Mouse (Mus musculus): ENCODE data around the gene 4933424G06Rik. TPM values are rescaled to one million over a fixed set of nuclear protein-coding genes. Genes with fewer than 3 reads are reported as not detected.
A peak's percentile ranks its signal among the peaks of the same experiment; 100 is the strongest.

The 4933424G06Rik gene
- polyA plus RNA-seq, 1 experiment = 53.7 TPM

- H3K27ac ChIP-seq (ENCODE audit: control insufficient read depth, insufficient read depth, low read depth, low read length) = peak overlapping the region; percentile 75
- no peaks in the 10 kb centered on the region for H3K36me3 ChIP-seq (ENCODE audit: control insufficient read depth, insufficient read depth, low read length)
- no peaks in the 10 kb centered on the region for H3K27me3 ChIP-seq (ENCODE audit: control insufficient read depth, insufficient read depth, low read length)
- peak overlapping the region; percentile 98 for H3K4me3 ChIP-seq (ENCODE audit: control insufficient read depth, low read depth, low read length)
- peaks cover 6% of the 10 kb centered on the region; the same call in 1 of the 2 replicates for H3K4me1 ChIP-seq (ENCODE audit: control insufficient read depth, insufficient read depth, low read length)
- TF ChIP-seq POLR2A (IDR thresholded peaks at IDR 0.05; ENCODE audit: control insufficient read depth, low read depth, low read length) = no peak
- 0 out of 2 replicates have a peak, but pooled peaks have one; percentile 1 for TF ChIP-seq CTCF (IDR thresholded peaks at IDR 0.05; ENCODE audit: control insufficient read depth, insufficient read depth, insufficient replicate concordance, low read depth, low read length)
Measured at GRCm38 (mm10) chr1:36709055-36709853, 695 bp upstream of the 4933424G06Rik start.

- Histone ChIP-seq H3K36me3 (ENCODE audit: control insufficient read depth, insufficient read depth, low read length) (no peaks in the 10 kb centered on the region), H3K4me3 (ENCODE audit: control insufficient read depth, low read depth, low read length) (peak overlapping the region; percentile 17; the same call in 1 of the 2 replicates), H3K27me3 (ENCODE audit: control insufficient read depth, insufficient read depth, low read length) (no peaks in the 10 kb centered on the region), H3K4me1 (ENCODE audit: control insufficient read depth, insufficient read depth, low read length) (peaks cover 6% of the 10 kb centered on the region; the same call in 1 of the 2 replicates), H3K27ac (ENCODE audit: control insufficient read depth, insufficient read depth, low read depth, low read length) (no peak overlapping the region)
- TF ChIP-seq POLR2A (IDR thresholded peaks at IDR 0.05; ENCODE audit: control insufficient read depth, low read depth, low read length) (no peak), CTCF (IDR thresholded peaks at IDR 0.05; ENCODE audit: control insufficient read depth, insufficient read depth, insufficient replicate concordance, low read depth, low read length) (no peak)
Measured at GRCm38 (mm10) chr1:36711104-36711503, 1.2 kb downstream of the 4933424G06Rik start.

GRCm38 (mm10) chr1:36714311-36714710, 4.4 kb downstream of the 4933424G06Rik start, which contains the start of gene Actr1b:
Gene Actr1b, minus strand, starts transcription at chr1:36714422.
- peak within 1 kb of the TSS; percentile 84 for H3K4me3 ChIP-seq (ENCODE audit: control insufficient read depth, low read depth, low read length)

DNA sequence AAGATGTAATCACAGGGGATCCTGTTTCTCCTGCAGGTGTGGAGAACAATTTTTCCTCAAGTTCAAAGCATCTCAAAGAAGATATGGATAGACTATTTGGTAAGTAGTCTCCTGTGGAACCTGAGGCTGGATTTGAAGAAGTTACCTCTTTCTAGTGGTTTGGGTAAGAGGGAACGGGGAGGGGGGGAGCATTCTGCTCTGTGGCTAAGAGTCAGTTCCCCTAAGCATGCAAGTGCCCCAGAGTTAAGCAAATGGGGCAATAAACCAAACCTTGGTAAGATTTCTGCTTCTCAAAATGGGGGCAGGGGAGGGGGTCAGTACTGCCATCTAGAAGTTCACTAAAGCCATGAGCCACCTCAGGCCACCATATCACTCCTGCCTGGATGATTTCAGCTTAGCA, 8.8 kb downstream of the 4933424G06Rik start:
- Histone ChIP-seq H3K4me3 (ENCODE audit: control insufficient read depth, low read depth, low read length) (no peak overlapping the region), H3K4me1 (ENCODE audit: control insufficient read depth, insufficient read depth, low read length) (no peaks in the 10 kb centered on the region), H3K27me3 (ENCODE audit: control insufficient read depth, insufficient read depth, low read length) (no peaks in the 10 kb centered on the region), H3K36me3 (ENCODE audit: control insufficient read depth, insufficient read depth, low read length) (no peaks in the 10 kb centered on the region), H3K27ac (ENCODE audit: control insufficient read depth, insufficient read depth, low read depth, low read length) (no peak overlapping the region)
- no peak for TF ChIP-seq CTCF (IDR thresholded peaks at IDR 0.05; ENCODE audit: control insufficient read depth, insufficient read depth, insufficient replicate concordance, low read depth, low read length)
- no peak for TF ChIP-seq POLR2A (IDR thresholded peaks at IDR 0.05; ENCODE audit: control insufficient read depth, low read depth, low read length)

More at GRCm38 (mm10) chr1:36714311-36714710, 4.4 kb downstream of the 4933424G06Rik start, which contains the start of gene Actr1b:
- TF ChIP-seq CTCF (IDR thresholded peaks at IDR 0.05; ENCODE audit: control insufficient read depth, insufficient read depth, insufficient replicate concordance, low read depth, low read length) = no peak
- peak; percentile 91; the same call in 1 of the 2 replicates for TF ChIP-seq POLR2A (IDR thresholded peaks at IDR 0.05; ENCODE audit: control insufficient read depth, low read depth, low read length)
- H3K27ac ChIP-seq (ENCODE audit: control insufficient read depth, insufficient read depth, low read depth, low read length) = peak within 1 kb of the TSS; percentile 55
- H3K36me3 ChIP-seq (ENCODE audit: control insufficient read depth, insufficient read depth, low read length) = no peaks in the 10 kb centered on the region
- H3K4me1 ChIP-seq (ENCODE audit: control insufficient read depth, insufficient read depth, low read length) = peaks cover under 1% of the 10 kb centered on the region; the same call in 1 of the 2 replicates
- no peaks in the 10 kb centered on the region for H3K27me3 ChIP-seq (ENCODE audit: control insufficient read depth, insufficient read depth, low read length)

GRCm38 (mm10) chr1:36723146-36724056, 13.5 kb downstream of the 4933424G06Rik start:
- Histone ChIP-seq H3K4me3 (ENCODE audit: control insufficient read depth, low read depth, low read length) (no peak overlapping the region), H3K4me1 (ENCODE audit: control insufficient read depth, insufficient read depth, low read length) (no peaks in the 10 kb centered on the region), H3K36me3 (ENCODE audit: control insufficient read depth, insufficient read depth, low read length) (no peaks in the 10 kb centered on the region), H3K27me3 (ENCODE audit: control insufficient read depth, insufficient read depth, low read length) (no peaks in the 10 kb centered on the region), H3K27ac (ENCODE audit: control insufficient read depth, insufficient read depth, low read depth, low read length) (no peak overlapping the region)
- no peak for TF ChIP-seq POLR2A (IDR thresholded peaks at IDR 0.05; ENCODE audit: control insufficient read depth, low read depth, low read length)
- TF ChIP-seq CTCF (IDR thresholded peaks at IDR 0.05; ENCODE audit: control insufficient read depth, insufficient read depth, insufficient replicate concordance, low read depth, low read length) = no peak

DNA sequence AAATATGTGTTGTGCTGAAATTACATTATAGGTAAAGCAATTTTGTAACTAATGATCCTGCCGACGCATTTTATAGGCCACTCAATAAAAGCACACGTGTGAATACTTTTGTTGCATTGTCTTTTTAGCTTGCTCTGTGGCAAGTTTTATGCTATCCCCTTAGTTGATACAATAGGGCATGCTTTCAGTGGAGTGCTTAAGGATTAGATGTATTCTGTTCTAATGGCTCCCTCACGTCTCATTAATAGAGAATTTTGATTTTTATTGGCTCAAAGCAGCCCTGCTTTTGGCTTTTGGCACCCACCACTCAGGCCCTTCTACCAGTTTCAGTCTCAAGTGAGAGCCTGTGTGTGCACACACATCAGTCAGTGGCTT, 14.1 kb downstream of the 4933424G06Rik start:
- Histone ChIP-seq H3K36me3 (ENCODE audit: control insufficient read depth, insufficient read depth, low read length) (no peaks in the 10 kb centered on the region), H3K27me3 (ENCODE audit: control insufficient read depth, insufficient read depth, low read length) (no peaks in the 10 kb centered on the region), H3K27ac (ENCODE audit: control insufficient read depth, insufficient read depth, low read depth, low read length) (no peak overlapping the region), H3K4me1 (ENCODE audit: control insufficient read depth, insufficient read depth, low read length) (no peaks in the 10 kb centered on the region), H3K4me3 (ENCODE audit: control insufficient read depth, low read depth, low read length) (no peak overlapping the region)
- TF ChIP-seq POLR2A (IDR thresholded peaks at IDR 0.05; ENCODE audit: control insufficient read depth, low read depth, low read length) (no peak), CTCF (IDR thresholded peaks at IDR 0.05; ENCODE audit: control insufficient read depth, insufficient read depth, insufficient replicate concordance, low read depth, low read length) (no peak)

GRCm38 (mm10) chr1:36737300-36737699, 27.4 kb downstream of the 4933424G06Rik start:
- Histone ChIP-seq H3K4me1 (ENCODE audit: control insufficient read depth, insufficient read depth, low read length) (no peaks in the 10 kb centered on the region), H3K36me3 (ENCODE audit: control insufficient read depth, insufficient read depth, low read length) (no peaks in the 10 kb centered on the region), H3K27ac (ENCODE audit: control insufficient read depth, insufficient read depth, low read depth, low read length) (no peak overlapping the region), H3K4me3 (ENCODE audit: control insufficient read depth, low read depth, low read length) (no peak overlapping the region), H3K27me3 (ENCODE audit: control insufficient read depth, insufficient read depth, low read length) (no peaks in the 10 kb centered on the region)
- TF ChIP-seq POLR2A (IDR thresholded peaks at IDR 0.05; ENCODE audit: control insufficient read depth, low read depth, low read length) = no peak
- peak; percentile 40; the same call in 1 of the 2 replicates for TF ChIP-seq CTCF (IDR thresholded peaks at IDR 0.05; ENCODE audit: control insufficient read depth, insufficient read depth, insufficient replicate concordance, low read depth, low read length)
